ENCODE assay signal across 7 mouse cellular contexts in genomic region chr19:10182670-10183298, GRCm38 (mm10). TPM values are rescaled to one million over a fixed set of nuclear protein-coding genes. Genes with fewer than 3 reads are reported as not detected.
DNase-seq lines count a peak whose midpoint lies in the region; ATAC-seq lines count a peak whose summit lies in the region.

TSS of gene Fads1 (plus strand) at chr19:10182888.

- H3K4me2 ChIP-seq in intestine, embryonic 15.5 days (replicated peaks) = peak within 1 kb of the TSS; percentile 61

- peaks cover 24% of the 10 kb centered on the region for H3K4me1 ChIP-seq in intestine, embryonic 15.5 days (replicated peaks)
- H3K4me1 ChIP-seq in midbrain, embryonic 10.5 days = peaks cover 34% of the 10 kb centered on the region

- H3K9me3 ChIP-seq in intestine, embryonic 15.5 days = no peaks in the 10 kb centered on the region
- no peaks in the 10 kb centered on the region for H3K9me3 ChIP-seq in midbrain, embryonic 10.5 days (replicated peaks)

- H3K4me3 ChIP-seq in intestine, embryonic 15.5 days (replicated peaks) = peak within 1 kb of the TSS; percentile 92
- peak within 1 kb of the TSS; percentile 79 for H3K4me3 ChIP-seq in midbrain, embryonic 10.5 days

- H3K9ac ChIP-seq in intestine, embryonic 15.5 days = peak within 1 kb of the TSS; percentile 97

- ATAC-seq in intestine, embryonic 15.5 days = peak; percentile 97

- H3K27ac ChIP-seq in intestine, embryonic 15.5 days = peak within 1 kb of the TSS; percentile 97
- peak within 1 kb of the TSS; percentile 99 for H3K27ac ChIP-seq in midbrain, embryonic 10.5 days (replicated peaks)

- peak; percentile 88 to 89 for DNase-seq in adrenal gland, adult 18-20 months (ENCODE audit: low spot score in 2 of 2)
- peak; percentile 98 for DNase-seq in embryo, embryonic 11 days
- DNase-seq in gastrocnemius, postnatal 36 days = peak; percentile 81 to 87
- peak; percentile 96 to 97 for DNase-seq in left cerebral cortex, postnatal 25 days (ENCODE audit: low spot score in 2 of 2)
- peak; percentile 94 for DNase-seq in midbrain, embryonic 10.5 days (ENCODE audit: low spot score)
- peak; percentile 84 for DNase-seq in skeletal muscle tissue, adult 2 months (ENCODE audit: low read depth, low spot score)

- H3K27me3 ChIP-seq in intestine, embryonic 15.5 days (replicated peaks) = no peaks in the 10 kb centered on the region
- no peaks in the 10 kb centered on the region for H3K27me3 ChIP-seq in midbrain, embryonic 10.5 days (ENCODE audit: low read depth, poor library complexity, severe bottlenecking)

- H3K36me3 ChIP-seq in intestine, embryonic 15.5 days = peaks cover 24% of the 10 kb centered on the region
- H3K36me3 ChIP-seq in midbrain, embryonic 10.5 days = peaks cover 35% of the 10 kb centered on the region

- under 1% methylated on average over 70 of the region's 70 CpGs for WGBS in intestine, embryonic 15.5 days
- WGBS in midbrain, embryonic 10.5 days = under 1% methylated on average over 70 of the region's 70 CpGs

- intact Hi-C loops in gastrocnemius, postnatal 36 days (cut with DNase I) = no loop called here
- intact Hi-C loops in left cerebral cortex, postnatal 25 days (cut with DNase I) = loop anchor here (1.0 to 5.0 kb wide), 3 partner anchors 81 to 260 kb away; partner anchors contain the start of genes Fads2 and Fads3

RNA-seq across cellular contexts. Expression of gene Fads1, which starts in this region (rescaled TPM):
- 1,000 to 10,000 TPM in 1 of 2 experiments, 100 to 1,000 TPM in 1; 659 to 1,051 TPM for total RNA-seq in adrenal gland, adult 18-20 months (2021)
- total RNA-seq in gastrocnemius, postnatal 36 days (2021) = 1 to 10 TPM; 5.3 to 6.3 TPM
- 145 and 146 TPM in 2 replicates for polyA plus RNA-seq in intestine, embryonic 15.5 days (2015; fragmentation: Nextera tagmentation; extraction: Ambion mirVana)
- total RNA-seq in left cerebral cortex, postnatal 25 days (2021) = 100 to 1,000 TPM; 180 to 188 TPM
- polyA plus RNA-seq in midbrain, embryonic 10.5 days (2016; fragmentation: Nextera tagmentation; extraction: Ambion mirVana) = 171 and 192 TPM in 2 replicates

Comparison
In these comparisons a context has a peak if more than half of its experiments do, and no peak if none do; other contexts are left out.
1. Peak in every context shown above with its lines: DNase-seq, ATAC-seq, H3K4me3 ChIP-seq and H3K27ac ChIP-seq.
2. RNA of gene Fads1 (total RNA-seq): 659 to 1,051 TPM in adrenal gland, adult 18-20 months and 180 to 188 TPM in left cerebral cortex, postnatal 25 days; 5.3 to 6.3 TPM in gastrocnemius, postnatal 36 days; every median in the first group is over 10 times any median in the second.